Mouse (Mus musculus) stomach, embryonic 14.5 days (tissue): ENCODE measurements around the gene E130308A19Rik. TPM values are rescaled to one million over a fixed set of nuclear protein-coding genes. Genes with fewer than 3 reads are reported as not detected.

Experiments
- ATAC-seq: fragments of 200-750 bp; cut with Nextera tagmentation; 2 replicates; pipeline ENCODE4 v1.8.0; 2017; ENCODE audit warnings: low read depth, moderate TSS enrichment; ENCODE audit not compliant: insufficient number of reproducible peaks, insufficient read depth, low FRiP score
- H3K27ac ChIP-seq: fragments of 300-500 bp; sonication (generic); 2 replicates; pipeline ENCODE4 v1.5.1; 2014; ENCODE audit warnings: mild to moderate bottlenecking, low read length, moderate library complexity, mixed read lengths
- H3K27me3 ChIP-seq: fragments of 300-500 bp; sonication (generic); 2 replicates; pipeline ENCODE4 v1.6.1; 2014; ENCODE audit warnings: low read length, control low read depth, mixed read lengths; ENCODE audit not compliant: control insufficient read depth, insufficient read depth
- H3K36me3 ChIP-seq: fragments of 300-500 bp; sonication (generic); 2 replicates; pipeline ENCODE4 v1.6.1; 2014; ENCODE audit warnings: mild to moderate bottlenecking, control low read depth, low read length, moderate library complexity, mixed read lengths; ENCODE audit not compliant: control insufficient read depth, insufficient read depth
- H3K4me1 ChIP-seq: fragments of 300-500 bp; sonication (generic); 2 replicates; pipeline ENCODE4 v1.6.1; 2014; ENCODE audit warnings: low read length, control low read depth, mixed read lengths; ENCODE audit not compliant: control insufficient read depth, insufficient read depth
- H3K4me2 ChIP-seq: fragments of 300-500 bp; sonication (generic); replicated peaks from 2 replicates; pipeline ENCODE4 v1.6.1; 2014; ENCODE audit warnings: low read depth, low read length, control low read depth
- H3K4me3 ChIP-seq: fragments of 300-500 bp; sonication (generic); 2 replicates; pipeline ENCODE4 v1.5.1; 2014; ENCODE audit warnings: low read depth, low read length, control low read depth
- H3K9ac ChIP-seq: fragments of 300-500 bp; sonication (generic); replicated peaks from 2 replicates; pipeline ENCODE4 v1.6.1; 2014; ENCODE audit warnings: low read depth, mild to moderate bottlenecking, control low read depth, low read length, moderate library complexity, mixed read lengths
- H3K9me3 ChIP-seq: fragments of 300-500 bp; sonication (generic); 2 replicates; pipeline ENCODE4 v1.6.1; 2016; ENCODE audit warnings: low read depth, low read length, control low read depth; ENCODE audit not compliant: control insufficient read depth
- WGBS: fragments of 180-500 bp; shearing (Covaris S2); extraction: QIAGEN DNeasy Blood & Tissue Kit; methylation state at CpG from one replicate; pipeline ENCODE4 v1.1.7; 2014; 5-methylcytosine and 5-hydroxymethylcytosine counted together
- polyA plus RNA-seq: library from polyadenylated mRNA; unstranded; fragments of >200 nt; fragmentation: Nextera tagmentation; extraction: Ambion mirVana; gene quantifications from 2 replicates; pipeline ENCODE4 v1.2.1, GENCODE M21; 2014

Gene E130308A19Rik
- polyA plus RNA-seq = 27.0 and 29.9 TPM in 2 replicates

GRCm38 (mm10) chr4:59625998-59626910 lies at the start of gene E130308A19Rik:
TSS of gene E130308A19Rik (plus strand) at chr4:59626211.
- Histone ChIP-seq H3K36me3 (no peaks in the 10 kb centered on the region), H3K4me3 (peak within 1 kb of the TSS; percentile 100), H3K27ac (peak within 1 kb of the TSS; percentile 78), H3K4me2 (peak within 1 kb of the TSS; percentile 86), H3K9ac (peak within 1 kb of the TSS; percentile 69), H3K4me1 (peaks cover 22% of the 10 kb centered on the region), H3K9me3 (no peaks in the 10 kb centered on the region), H3K27me3 (no peaks in the 10 kb centered on the region)
- peak; percentile 91 for ATAC-seq
- under 1% methylated on average over 77 of the region's 120 CpGs for WGBS

GRCm38 (mm10) chr4:59580495-59581281 lies 45.3 kb upstream of the E130308A19Rik start:
- under 1% methylated on average over 23 of the region's 23 CpGs for WGBS
- peak overlapping the region; percentile 92 for H3K4me2 ChIP-seq
- ATAC-seq = no peak; the same call in 1 of the 2 replicates
- peak overlapping the region; percentile 83 for H3K27ac ChIP-seq
- H3K9ac ChIP-seq = peak overlapping the region; percentile 43
- H3K4me3 ChIP-seq = peak overlapping the region; percentile 72
- peaks cover 3% of the 10 kb centered on the region; the same call in 1 of the 2 replicates for H3K4me1 ChIP-seq
- H3K9me3 ChIP-seq = no peaks in the 10 kb centered on the region
- no peaks in the 10 kb centered on the region for H3K36me3 ChIP-seq
- H3K27me3 ChIP-seq = no peaks in the 10 kb centered on the region

- peak; percentile 98 for ATAC-seq
- Histone ChIP-seq H3K4me3 (peak within 1 kb of the TSS; percentile 72), H3K36me3 (no peaks in the 10 kb centered on the region), H3K9ac (peak within 1 kb of the TSS; percentile 54), H3K9me3 (no peaks in the 10 kb centered on the region), H3K27ac (peak within 1 kb of the TSS; percentile 83), H3K27me3 (no peaks in the 10 kb centered on the region), H3K4me1 (peaks cover 3% of the 10 kb centered on the region; the same call in 1 of the 2 replicates), H3K4me2 (peak within 1 kb of the TSS; percentile 92)
- WGBS = under 1% methylated on average over 61 of the region's 61 CpGs
Observed at GRCm38 (mm10) chr4:59581314-59582185, 44.5 kb upstream of the E130308A19Rik start, which contains the start of gene Hsdl2. TSS of gene Hsdl2 (plus strand) at chr4:59581563.

- Histone ChIP-seq H3K27ac (no peak overlapping the region), H3K9ac (no peak overlapping the region)
Observed at GRCm38 (mm10) chr4:59582186-59582585, 43.8 kb upstream of the E130308A19Rik start.

GRCm38 (mm10) chr4:59585097-59585496 lies 40.9 kb upstream of the E130308A19Rik start:
- H3K27ac ChIP-seq = no peak overlapping the region
- ATAC-seq = no peak
- H3K9ac ChIP-seq = no peak overlapping the region
- no peaks in the 10 kb centered on the region for H3K36me3 ChIP-seq
- H3K27me3 ChIP-seq = no peaks in the 10 kb centered on the region
- H3K4me1 ChIP-seq = peaks cover 3% of the 10 kb centered on the region; the same call in 1 of the 2 replicates
- H3K9me3 ChIP-seq = no peaks in the 10 kb centered on the region
- H3K4me3 ChIP-seq = no peak overlapping the region
- no peak overlapping the region for H3K4me2 ChIP-seq
- WGBS = 88% methylated on average over 5 of the region's 5 CpGs

More at GRCm38 (mm10) chr4:59582186-59582585, 43.8 kb upstream of the E130308A19Rik start:
- H3K9me3 ChIP-seq = no peaks in the 10 kb centered on the region
- H3K4me1 ChIP-seq = peaks cover 3% of the 10 kb centered on the region; the same call in 1 of the 2 replicates
- peak overlapping the region; percentile 92 for H3K4me2 ChIP-seq
- H3K4me3 ChIP-seq = peak overlapping the region; percentile 72
- H3K36me3 ChIP-seq = no peaks in the 10 kb centered on the region
- no peaks in the 10 kb centered on the region for H3K27me3 ChIP-seq
- WGBS = 15% methylated on average over 6 of the region's 6 CpGs
- no peak for ATAC-seq

- Histone ChIP-seq H3K36me3 (no peaks in the 10 kb centered on the region), H3K4me2 (no peak overlapping the region), H3K4me1 (no peaks in the 10 kb centered on the region), H3K27me3 (no peaks in the 10 kb centered on the region), H3K27ac (no peak overlapping the region), H3K9ac (no peak overlapping the region), H3K9me3 (no peaks in the 10 kb centered on the region), H3K4me3 (no peak overlapping the region)
- WGBS = 72% methylated on average over 2 of the region's 2 CpGs
- ATAC-seq = no peak; the same call in 1 of the 2 replicates
Observed at GRCm38 (mm10) chr4:59587215-59587871, 38.7 kb upstream of the E130308A19Rik start.

- no peak overlapping the region for H3K4me2 ChIP-seq
- no peaks in the 10 kb centered on the region for H3K27me3 ChIP-seq
- no peak overlapping the region for H3K9ac ChIP-seq
- H3K27ac ChIP-seq = no peak overlapping the region
- no peaks in the 10 kb centered on the region; the same call in 1 of the 2 replicates for H3K36me3 ChIP-seq
- ATAC-seq = no peak
- H3K4me3 ChIP-seq = no peak overlapping the region
- H3K4me1 ChIP-seq = no peaks in the 10 kb centered on the region
- H3K9me3 ChIP-seq = no peaks in the 10 kb centered on the region
- 72% methylated on average over 1 of the region's 1 CpGs for WGBS
Observed at GRCm38 (mm10) chr4:59587872-59588226, 38.2 kb upstream of the E130308A19Rik start.
